11 mouse cellular contexts compared by ENCODE assay signal in genomic region chr5:127310318-127311004, GRCm38 (mm10).
DNase-seq lines count a peak whose midpoint lies in the region; ATAC-seq and TF ChIP-seq lines count a peak whose summit lies in the region.
"Had no signal": no experiment of that assay in that cellular context is flagged by ENCODE, and none has a peak within 500 bp of the region (broad histone marks: within the 10 kb centered on the region; RNA-seq: fewer than 3 reads in every experiment).

No protein-coding gene starts in this region.

- no peak overlapping the region for H3K9ac ChIP-seq in embryonic facial prominence, embryonic 14.5 days (ENCODE audit: low read depth, low read length)
- H3K9ac ChIP-seq in limb, embryonic 15.5 days: no peak overlapping the region
- H3K9ac ChIP-seq in stomach, embryonic 15.5 days: no peak overlapping the region
- H3K9ac ChIP-seq: midbrain, embryonic 12.5 days had no signal

- no peak for TF ChIP-seq CTCF in lung, adult 2 months (IDR thresholded peaks at IDR 0.05; ENCODE audit: insufficient read depth, low read length)

- no peak for TF ChIP-seq POLR2A in lung, adult 2 months (IDR thresholded peaks at IDR 0.05; ENCODE audit: borderline replicate concordance, extremely low read depth, low read depth, low read length)

- no peak overlapping the region for H3K4me2 ChIP-seq in embryonic facial prominence, embryonic 14.5 days (ENCODE audit: low read depth, low read length)
- H3K4me2 ChIP-seq in limb, embryonic 15.5 days: no peak overlapping the region
- no peak overlapping the region for H3K4me2 ChIP-seq in stomach, embryonic 15.5 days
- H3K4me2 ChIP-seq: midbrain, embryonic 12.5 days had no signal

- no peaks in the 10 kb centered on the region for H3K9me3 ChIP-seq in embryonic facial prominence, embryonic 14.5 days (ENCODE audit: control insufficient read depth, low read length)
- H3K9me3 ChIP-seq in limb, embryonic 15.5 days: no peaks in the 10 kb centered on the region
- no peaks in the 10 kb centered on the region for H3K9me3 ChIP-seq in stomach, embryonic 15.5 days
- H3K9me3 ChIP-seq: midbrain, embryonic 12.5 days had no signal

- peak; percentile 19 to 31 for DNase-seq in lung, adult 18-20 months
- DNase-seq in lung, adult 2 months: no peak
- DNase-seq in embryonic facial prominence, embryonic 14.5 days (ENCODE audit: low spot score): peak; percentile 67
- no peak for DNase-seq in adrenal gland, adult 18-20 months (ENCODE audit: low spot score in 2 of 2)
- no peak for DNase-seq in heart, adult 9 months (ENCODE audit: low spot score in 2 of 2)
- DNase-seq: kidney, adult 18-20 months; right cerebral cortex, postnatal 25 days had no signal

- no peak overlapping the region for H3K4me3 ChIP-seq in lung, adult 2 months (replicated peaks; ENCODE audit: extremely low read depth, low read depth, low read length)
- no peak overlapping the region for H3K4me3 ChIP-seq in embryonic facial prominence, embryonic 14.5 days (ENCODE audit: low read depth, low read length)
- no peak overlapping the region for H3K4me3 ChIP-seq in limb, embryonic 15.5 days
- no peak overlapping the region for H3K4me3 ChIP-seq in stomach, embryonic 15.5 days (replicated peaks)
- H3K4me3 ChIP-seq: midbrain, embryonic 12.5 days had no signal

- H3K27ac ChIP-seq in embryonic facial prominence, embryonic 14.5 days (replicated peaks; ENCODE audit: low read depth, low read length): peak overlapping the region; percentile 56; the same call in 1 of the 2 replicates
- H3K27ac ChIP-seq in limb, embryonic 15.5 days: peak overlapping the region; percentile 68
- H3K27ac ChIP-seq in stomach, embryonic 15.5 days: no peak overlapping the region
- H3K27ac ChIP-seq: midbrain, embryonic 12.5 days had no signal

- ATAC-seq in embryonic facial prominence, embryonic 14.5 days (ENCODE audit: low read depth): peak; percentile 86
- ATAC-seq in limb, embryonic 15.5 days (ENCODE audit: insufficient number of reproducible peaks, low FRiP score, low TSS enrichment, low read depth): peak; percentile 77
- ATAC-seq in stomach, embryonic 15.5 days (ENCODE audit: insufficient read depth, low FRiP score, low read depth): peak; percentile 53; the same call in 1 of the 2 replicates
- ATAC-seq: forebrain, embryonic 16.5 days had no signal

- no peaks in the 10 kb centered on the region for H3K36me3 ChIP-seq in embryonic facial prominence, embryonic 14.5 days (ENCODE audit: control insufficient read depth, insufficient read depth, low read length)
- H3K36me3 ChIP-seq in limb, embryonic 15.5 days: no peaks in the 10 kb centered on the region
- no peaks in the 10 kb centered on the region for H3K36me3 ChIP-seq in stomach, embryonic 15.5 days
- H3K36me3 ChIP-seq: midbrain, embryonic 12.5 days had no signal

- WGBS in lung, adult 2 months: 31% methylated on average over 14 of the region's 14 CpGs
- 11% methylated on average over 14 of the region's 14 CpGs for WGBS in embryonic facial prominence, embryonic 14.5 days
- 11% methylated on average over 14 of the region's 14 CpGs for WGBS in limb, embryonic 15.5 days
- 36% methylated on average over 14 of the region's 14 CpGs for WGBS in stomach, embryonic 15.5 days

- H3K4me1 ChIP-seq in lung, adult 2 months (ENCODE audit: control insufficient read depth, insufficient read depth, low read length): no peaks in the 10 kb centered on the region
- peaks cover 25% of the 10 kb centered on the region for H3K4me1 ChIP-seq in embryonic facial prominence, embryonic 14.5 days (ENCODE audit: control insufficient read depth, insufficient read depth, low read length)
- H3K4me1 ChIP-seq in limb, embryonic 15.5 days: peaks cover 18% of the 10 kb centered on the region
- H3K4me1 ChIP-seq in stomach, embryonic 15.5 days: no peaks in the 10 kb centered on the region

- H3K27me3 ChIP-seq in embryonic facial prominence, embryonic 14.5 days (replicated peaks; ENCODE audit: control insufficient read depth, insufficient read depth, low read length): no peaks in the 10 kb centered on the region
- H3K27me3 ChIP-seq in limb, embryonic 15.5 days: no peaks in the 10 kb centered on the region
- H3K27me3 ChIP-seq in stomach, embryonic 15.5 days (replicated peaks): no peaks in the 10 kb centered on the region
- H3K27me3 ChIP-seq: midbrain, embryonic 12.5 days had no signal

Comparison
In these comparisons a context has a peak if more than half of its experiments do, and no peak if none do; other contexts are left out.
1. DNase-seq: peak in lung, adult 18-20 months (2 of 2) and embryonic facial prominence, embryonic 14.5 days (single experiment); none in lung, adult 2 months (single experiment), adrenal gland, adult 18-20 months (0 of 2) and heart, adult 9 months (0 of 2).
2. Peak in every context shown above with its lines, with median percentiles within 50 percentile points of each other: ATAC-seq.